Mouse (Mus musculus) kidney, adult 9 months (tissue): ENCODE results near the gene Endog.
"Not testable (repeated sequence)": the region's sequence is repeated elsewhere in the genome, so short reads cannot be mapped to it uniquely, and the experiment has no call there.

ENCODE experiments used
- DNase-seq: peaks from one replicate; pipeline ENCODE4 v3.0.0; 2022

Gene Endog

DNA sequence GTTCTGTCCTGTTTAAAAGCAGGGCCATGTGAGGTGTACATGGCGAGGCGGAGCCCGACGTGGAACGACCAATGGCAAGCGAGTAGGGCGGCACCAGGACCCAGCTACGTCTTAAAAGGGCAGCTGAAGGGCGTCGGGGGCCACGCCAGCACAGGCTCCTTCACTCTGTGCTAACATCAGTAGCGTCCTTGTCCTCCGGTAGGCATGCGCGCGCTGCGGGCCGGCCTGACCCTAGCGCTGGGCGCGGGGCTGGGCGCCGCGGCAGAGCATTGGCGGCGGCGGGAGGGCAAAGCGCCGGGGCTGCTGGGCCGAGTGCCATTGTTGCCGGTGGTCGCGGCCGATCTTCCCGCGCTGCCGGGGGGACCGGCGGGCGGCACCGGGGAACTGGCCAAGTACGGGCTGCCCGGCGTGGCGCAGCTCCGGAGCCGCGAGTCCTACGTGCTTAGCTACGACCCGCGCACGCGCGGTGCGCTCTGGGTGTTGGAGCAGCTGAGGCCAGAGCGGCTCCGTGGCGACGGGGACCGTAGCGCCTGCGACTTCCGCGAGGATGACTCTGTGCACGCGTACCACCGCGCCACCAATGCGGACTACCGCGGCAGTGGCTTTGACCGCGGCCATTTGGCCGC is at the start of gene Endog:
Gene Endog, plus strand, starts transcription at position 123 of the 626 bp plus-strand sequence.
- DNase-seq: peak; percentile 95

DNA sequence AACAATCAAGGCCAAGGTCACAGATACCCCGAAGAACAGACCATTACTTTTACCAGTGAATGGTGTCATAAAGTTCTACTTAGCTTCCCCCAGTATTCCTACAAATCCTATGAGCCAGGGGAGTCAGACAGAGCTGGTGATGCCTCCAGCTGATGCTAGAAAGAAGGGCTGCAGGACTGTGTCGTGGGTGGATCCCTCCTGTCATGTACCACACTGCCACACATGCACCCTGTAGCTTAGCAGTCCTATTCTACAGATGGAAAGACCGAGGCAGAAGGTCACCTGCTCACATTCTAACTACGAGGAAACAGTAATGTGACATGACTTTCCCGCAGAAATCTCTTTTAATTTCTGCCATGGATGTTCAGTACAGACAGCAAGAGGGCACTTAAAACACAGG is 48.5 kb upstream of the Endog start:
- DNase-seq: no peak

DNA sequence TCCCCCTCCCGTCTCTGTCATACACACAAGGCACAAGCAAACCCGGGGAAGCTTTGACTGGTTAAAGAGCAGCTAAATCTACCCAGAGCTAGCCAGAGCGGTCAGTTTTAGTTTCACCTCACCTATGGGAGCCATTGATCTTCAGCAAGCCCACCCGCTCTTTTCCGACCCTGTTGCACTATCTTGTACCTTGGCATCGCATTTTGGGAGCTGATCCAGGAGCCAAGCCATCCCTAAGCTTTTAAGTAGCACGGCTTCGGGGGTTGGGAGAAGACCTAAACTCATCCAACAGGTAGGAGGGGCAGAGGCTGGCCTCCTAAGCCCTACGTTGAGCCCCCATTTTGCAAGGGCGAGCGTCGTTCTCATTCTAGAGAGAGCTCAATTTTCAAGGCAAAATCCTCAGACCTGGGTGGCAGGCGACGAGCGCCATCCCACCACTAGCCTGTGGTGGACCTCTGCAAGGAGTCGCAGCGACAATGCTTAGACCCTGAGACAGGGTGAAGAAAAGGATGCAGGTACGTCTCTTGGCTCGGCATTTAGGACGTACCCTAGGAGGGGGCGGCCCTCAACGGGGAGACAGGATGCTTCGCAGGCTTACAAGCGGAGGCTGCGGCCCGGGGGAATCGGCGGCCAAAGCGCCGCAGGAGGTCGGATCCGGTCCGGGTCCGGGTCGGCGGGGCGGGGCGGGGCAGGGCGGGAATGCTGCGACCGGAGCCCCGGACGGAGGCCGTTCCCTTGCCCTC is 47.4 kb upstream of the Endog start:
- no peak for DNase-seq

DNA sequence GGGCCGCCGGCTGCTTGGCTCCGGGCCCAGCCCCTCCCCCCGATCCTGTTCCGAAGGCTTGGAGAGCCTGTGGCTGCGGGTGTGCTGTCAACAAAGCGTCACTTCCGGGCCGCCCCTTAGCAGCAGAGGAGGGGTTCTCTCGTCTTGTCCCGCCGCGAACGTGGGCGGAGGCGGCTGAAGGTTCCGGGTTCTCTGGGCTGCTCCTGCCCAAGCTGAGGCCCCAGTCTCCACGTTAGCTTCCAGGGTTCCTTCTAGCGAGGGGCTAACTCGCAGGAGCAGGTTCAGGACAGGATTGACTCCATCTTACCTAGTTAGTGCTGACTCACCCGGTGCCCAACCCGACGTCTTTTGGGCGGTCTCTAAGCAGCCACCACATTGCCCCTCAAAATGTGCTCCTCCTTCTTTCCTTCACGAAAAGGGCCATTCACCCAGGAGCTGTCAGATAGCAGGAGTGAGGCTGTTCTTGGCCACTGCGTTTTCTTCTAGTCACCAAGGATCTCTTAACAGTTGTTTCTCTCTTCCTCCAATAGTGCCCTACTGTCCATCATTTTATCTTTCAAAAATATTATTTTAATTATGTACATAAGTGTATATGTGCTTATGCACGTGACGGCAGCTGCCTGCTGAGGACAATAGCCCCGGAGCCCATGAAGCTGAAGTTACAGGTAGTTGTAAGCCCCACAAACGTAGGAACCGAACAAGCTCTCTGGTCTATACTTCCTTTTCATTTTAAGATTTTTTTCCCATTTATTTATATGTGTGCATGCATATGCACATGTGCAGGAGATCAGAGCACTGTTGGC is 46.6 kb upstream of the Endog start, which contains the start of gene Zer1:
Gene Zer1, minus strand, starts transcription at position 114 of the 803 bp plus-strand sequence.
- DNase-seq: peak; percentile 97

DNA sequence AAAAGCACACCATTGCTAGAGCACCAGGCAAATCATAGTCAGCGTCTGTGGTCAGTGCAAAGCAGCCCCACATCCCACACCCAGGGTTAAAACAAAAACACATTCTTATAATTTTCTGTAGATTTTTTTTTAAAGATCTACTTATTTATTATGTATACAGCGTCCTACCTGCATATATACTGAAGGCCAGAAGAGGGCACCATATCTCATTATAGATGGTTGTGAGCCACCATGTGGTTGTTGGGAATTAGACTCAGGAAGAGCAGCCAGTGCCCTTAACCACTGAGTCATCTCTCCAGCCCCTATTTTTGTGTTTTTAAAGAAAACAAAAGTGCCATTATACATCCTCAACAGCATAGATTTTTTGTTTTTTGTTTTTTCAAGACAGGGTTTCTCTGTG is 42.5 kb upstream of the Endog start:
- DNase-seq: peak; percentile 78

DNA sequence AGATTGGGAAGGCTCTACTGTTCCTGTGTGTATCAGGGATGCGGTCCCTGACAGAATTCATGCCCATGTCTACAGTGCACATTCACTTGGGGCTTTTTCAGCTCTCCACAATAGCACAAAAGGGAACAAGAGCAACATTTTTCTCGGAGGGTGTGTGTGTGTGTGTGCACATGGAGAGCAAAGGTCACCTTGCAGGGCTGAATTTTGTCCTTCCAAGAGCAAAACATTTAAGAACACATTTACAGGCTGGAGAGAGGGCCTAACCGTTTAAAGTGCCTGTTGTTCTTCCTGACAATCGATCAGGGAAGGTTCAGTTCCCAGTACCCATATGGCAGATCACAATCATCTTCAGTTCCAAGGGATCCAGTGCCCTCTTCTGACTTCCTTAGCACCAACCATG is 41.1 kb upstream of the Endog start:
- peak; percentile 81 for DNase-seq

DNA sequence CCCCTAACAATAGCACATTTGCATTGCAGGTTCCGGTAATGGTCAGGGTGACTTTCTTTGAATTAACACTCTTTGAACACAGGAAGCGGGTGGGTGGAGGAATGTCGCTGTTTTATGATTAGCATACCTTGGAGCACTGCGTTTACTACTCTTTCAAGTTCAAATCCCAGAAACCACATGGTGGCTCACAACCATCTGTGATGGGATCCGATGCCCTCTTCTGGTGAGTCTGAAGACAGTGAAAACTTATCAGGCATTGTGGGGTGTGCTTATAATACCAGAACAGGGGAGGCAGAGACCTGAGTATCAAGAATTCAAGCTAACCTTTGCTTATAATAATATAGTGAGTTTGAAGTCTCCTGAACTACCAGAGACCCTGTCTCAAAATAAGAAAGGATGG is 40.1 kb upstream of the Endog start:
- not testable (repeated sequence) for DNase-seq

DNA sequence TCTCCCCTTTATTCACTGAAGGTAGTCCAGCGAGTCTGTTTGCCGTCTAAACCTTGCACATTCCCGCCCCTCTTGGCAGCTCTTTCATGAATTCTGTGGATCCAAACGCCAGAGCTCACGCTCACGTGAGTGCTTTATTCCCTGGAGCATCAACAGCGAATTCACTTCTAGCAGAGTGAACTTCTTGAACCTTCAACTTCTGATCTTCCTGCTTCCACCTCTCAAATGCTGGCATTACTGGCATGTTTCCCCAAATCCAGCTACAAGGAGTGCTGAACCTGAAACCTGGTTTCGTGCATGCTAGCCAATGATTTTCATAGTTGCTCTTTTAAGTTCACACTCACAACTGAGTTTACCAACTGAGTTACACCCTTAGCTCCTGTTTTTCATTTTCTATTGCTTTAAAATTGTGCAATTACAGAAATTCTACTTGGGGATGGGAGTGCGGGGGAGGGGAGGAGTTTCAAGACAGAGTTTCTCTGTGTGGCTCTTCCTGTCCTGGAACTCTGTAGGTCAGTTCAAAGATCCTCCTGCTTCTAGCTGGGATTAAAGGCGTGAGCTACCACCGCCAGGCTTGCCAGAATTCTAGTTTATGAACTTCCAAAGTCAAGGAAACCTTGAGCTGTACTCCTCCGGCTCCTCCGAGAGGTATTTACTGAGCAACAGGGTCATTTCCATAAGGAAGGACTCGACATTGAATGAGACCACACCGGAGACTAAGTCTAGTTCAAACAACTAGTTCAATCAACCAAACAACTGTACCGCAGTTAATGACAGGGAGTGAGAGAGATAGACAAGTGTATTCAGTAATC is 38.3 kb upstream of the Endog start:
- peak; percentile 96 for DNase-seq

DNA sequence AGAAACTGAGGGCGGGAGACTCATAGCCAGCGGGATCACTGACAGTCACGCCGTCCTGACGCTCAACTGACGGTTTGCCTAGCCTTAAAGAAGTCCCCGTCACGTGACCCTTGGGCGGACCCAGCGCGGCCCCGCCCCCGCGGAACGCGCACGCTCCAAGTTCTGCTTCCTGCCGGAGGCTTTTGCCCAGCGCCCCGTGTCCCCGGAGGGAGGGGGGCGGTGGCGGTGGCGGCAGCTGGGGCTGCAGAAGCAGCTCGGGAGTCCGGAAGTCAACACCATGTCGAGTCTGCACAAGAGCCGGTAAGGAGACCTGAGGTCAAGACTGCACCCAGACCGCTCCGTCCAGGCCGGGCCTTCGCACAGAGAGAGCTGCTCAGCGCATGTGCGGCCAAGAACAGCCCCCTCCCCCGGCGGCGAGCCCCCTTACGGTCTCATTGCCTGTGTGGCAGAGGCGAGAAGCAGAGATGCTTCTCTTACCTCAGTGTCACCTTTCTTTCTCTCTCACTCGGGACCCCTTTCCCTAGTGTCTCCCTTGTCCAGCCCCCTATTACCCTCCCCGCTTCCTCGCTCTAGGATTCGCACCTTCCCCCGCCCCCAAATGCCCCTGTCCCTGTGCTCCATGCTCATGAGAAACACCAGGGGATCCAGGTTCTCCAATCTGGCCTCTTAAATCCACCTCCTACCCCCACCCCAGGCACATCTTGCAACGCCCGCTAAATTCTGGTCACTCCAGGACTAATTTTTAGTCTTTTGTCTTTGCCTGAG is 37.5 kb upstream of the Endog start, which contains the start of gene Tbc1d13:
Gene Tbc1d13, plus strand, starts transcription at position 134 of the 765 bp plus-strand sequence.
- peak; percentile 99 for DNase-seq

DNA sequence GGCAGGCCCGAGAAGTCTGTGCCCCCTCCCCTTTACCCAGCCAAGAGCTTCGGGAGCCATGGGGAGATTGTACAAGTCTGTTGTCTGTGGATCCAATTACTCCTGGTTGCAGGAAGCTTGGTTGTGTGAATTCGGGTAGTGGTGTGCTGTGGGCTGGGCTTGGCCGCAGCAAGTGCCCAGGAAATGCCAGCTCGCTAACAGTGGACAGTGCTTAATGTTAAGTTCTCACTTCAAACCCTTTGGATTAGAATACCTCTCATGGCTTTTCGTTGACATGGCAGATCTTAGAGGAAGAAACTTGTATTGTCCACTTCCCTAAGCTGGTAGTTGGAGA is 36.9 kb upstream of the Endog start:
- DNase-seq: peak; percentile 51

DNA sequence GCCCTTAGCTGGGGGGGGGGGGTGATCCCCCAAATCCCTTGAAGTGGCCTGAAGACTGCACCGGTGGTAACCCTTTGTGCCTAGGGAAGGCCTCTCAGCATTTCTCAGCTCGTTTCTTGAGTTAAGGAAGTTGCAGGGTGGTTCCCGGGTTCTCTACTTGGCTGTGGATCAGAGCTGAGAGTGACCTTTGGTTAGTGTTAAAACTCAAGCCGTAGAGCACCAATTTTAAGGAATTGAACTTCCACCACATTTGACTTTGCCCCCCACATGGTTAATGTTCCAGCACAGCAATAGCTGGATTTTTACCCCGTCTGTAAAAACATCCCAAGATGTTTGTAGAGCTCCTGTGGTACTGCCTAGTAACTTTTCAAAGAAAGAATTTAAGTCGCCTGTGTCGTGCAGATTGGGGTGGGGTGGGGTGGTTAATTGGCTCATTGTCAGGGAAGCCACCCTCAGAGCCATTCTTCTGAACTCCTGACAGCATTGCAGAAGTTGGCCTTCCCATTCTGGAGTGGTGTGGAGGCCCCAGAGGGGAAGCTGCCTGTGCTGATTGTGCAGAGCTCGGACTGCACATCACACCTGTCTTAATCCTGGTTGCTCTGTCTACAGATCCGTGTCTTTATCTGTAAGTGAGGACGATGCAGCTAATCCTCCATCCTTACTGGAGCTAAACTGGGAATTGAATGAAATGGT is 36.2 kb upstream of the Endog start:
- DNase-seq: peak; percentile 93

DNA sequence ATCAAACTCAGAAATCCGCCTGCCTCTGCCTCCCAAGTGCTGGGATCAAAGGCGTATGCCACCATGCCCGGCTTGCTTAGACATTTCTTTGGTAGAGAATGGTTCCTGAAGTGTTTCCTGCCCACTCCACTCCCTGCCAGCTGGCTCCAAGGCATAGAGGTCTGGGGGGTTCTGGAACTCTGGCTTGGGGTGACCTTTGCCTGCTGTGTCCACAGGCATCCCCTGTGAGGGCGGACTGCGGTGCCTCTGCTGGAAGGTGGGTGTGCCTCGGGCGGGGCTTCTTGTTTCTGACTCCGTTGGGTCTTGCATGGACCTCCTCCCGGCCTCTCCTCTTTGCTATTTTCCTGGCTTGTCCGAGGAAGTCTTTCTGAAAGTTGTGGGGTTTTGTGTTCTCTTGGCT is 34.8 kb upstream of the Endog start:
- DNase-seq: peak; percentile 78

DNA sequence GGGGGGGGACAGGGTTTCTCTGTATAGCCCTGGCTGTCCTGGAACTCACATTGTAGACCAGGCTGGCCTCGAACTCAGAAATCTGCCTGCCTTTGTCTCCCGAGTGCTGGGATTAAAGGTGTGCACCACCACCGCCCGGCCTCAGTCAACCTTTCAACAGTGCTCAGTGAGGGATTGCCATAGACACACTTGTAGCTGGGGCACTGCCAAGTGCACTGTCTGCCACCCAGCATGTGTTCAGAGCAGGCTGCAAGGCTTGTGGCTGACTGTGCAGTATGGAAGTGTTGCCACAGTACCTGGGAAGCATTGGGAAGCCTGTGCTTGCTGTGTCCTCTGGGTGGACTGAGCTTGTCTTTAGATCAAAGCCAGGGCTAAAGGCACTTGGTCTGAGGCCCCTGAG is 31.3 kb upstream of the Endog start:
- DNase-seq: not testable (repeated sequence)

DNA sequence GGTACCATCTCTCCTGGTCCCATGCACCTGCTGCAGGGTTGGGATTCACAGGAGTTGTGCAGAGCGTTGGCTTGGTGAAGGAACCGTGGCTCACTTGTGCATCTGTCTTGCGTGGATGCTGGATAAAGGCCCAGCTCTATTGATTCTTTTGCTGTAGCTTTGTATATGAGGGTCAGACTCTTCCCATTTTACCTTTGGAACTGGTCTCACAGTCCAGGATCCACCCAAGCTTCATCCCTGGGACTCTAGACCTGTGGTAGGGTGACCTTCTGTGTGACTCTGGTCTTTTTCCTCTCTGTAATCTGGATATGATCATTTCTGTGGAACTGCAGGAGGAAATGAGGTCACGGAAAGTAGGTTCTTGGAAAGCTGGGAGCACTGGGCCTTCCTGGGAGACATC is 26.9 kb upstream of the Endog start:
- DNase-seq: no peak

DNA sequence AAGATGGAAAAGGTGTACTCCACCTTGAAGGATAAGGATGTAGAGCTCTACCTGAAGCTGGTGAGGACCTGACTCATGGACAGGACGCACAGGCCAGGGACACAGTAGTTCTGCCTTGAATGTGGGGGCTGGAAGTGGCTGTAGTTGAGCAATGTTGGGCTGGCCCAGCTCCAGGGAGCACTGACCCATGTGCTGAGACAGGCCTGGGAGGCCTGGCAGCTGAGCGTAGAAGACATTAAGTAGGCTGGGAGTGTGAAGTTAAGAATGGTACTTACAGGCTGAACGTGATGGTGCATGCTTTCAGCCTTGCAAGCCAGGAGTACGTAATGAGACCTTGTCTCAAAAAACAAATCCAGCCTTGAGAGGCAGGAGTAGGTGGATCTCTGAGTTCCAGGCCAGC is 23.8 kb upstream of the Endog start:
- peak; percentile 91 for DNase-seq

DNA sequence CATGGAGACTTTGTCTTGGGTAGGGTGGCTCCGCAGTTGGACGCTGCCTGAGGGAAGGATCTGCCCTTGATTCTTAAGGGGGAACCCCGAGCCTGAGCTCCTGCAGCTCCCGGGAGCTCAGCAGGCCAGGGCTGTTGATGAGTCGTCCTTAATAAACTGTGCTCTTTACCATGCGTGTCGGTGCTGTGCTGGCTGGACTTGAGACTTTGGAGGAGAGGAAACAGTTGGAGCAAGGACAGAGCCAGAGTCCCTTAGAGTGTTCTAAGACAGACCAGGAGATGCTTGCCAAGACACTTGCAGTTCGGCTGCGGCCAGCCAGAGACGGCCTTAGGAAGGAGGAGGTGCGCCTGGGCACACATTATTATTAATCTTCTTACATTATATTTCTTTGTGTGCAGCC is 19.5 kb upstream of the Endog start:
- DNase-seq: peak; percentile 80

DNA sequence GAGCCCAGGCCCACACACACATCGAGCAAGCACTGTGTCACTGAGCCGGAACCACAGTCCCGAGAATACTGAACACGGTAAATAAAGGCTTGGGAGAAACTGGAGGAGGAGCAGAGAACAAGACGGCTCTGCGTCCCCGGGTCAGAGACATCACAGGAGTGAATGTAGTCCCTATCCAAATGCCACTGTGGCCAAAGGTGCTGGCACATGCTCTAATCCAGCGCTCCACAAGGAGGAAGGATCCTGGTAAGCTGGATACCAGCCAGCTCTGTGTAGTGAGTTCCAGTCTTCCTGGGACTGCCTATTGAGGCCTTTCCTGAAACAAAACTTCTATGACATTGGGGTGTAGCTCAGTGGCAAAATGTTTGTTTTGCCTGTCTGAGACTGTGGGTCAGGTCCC is 18.7 kb upstream of the Endog start:
- peak; percentile 48 for DNase-seq

DNA sequence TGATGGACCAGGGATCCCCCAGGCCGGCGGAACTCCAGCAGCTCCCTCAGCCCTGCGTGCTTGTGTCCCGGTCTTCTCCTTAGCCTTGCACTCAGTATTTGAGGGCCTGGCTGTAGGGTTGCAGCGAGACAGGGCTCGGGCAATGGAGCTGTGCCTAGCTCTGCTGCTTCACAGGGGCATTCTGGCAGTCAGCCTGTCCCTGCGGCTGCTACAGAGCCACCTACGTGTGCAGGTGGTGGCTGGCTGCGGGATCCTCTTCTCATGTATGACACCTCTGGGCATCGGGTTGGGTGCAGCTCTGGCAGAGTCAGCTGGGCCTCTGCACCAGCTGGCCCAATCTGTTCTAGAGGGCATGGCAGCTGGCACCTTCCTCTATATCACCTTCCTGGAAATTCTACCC is 11.4 kb upstream of the Endog start:
- DNase-seq: not testable (repeated sequence)

DNA sequence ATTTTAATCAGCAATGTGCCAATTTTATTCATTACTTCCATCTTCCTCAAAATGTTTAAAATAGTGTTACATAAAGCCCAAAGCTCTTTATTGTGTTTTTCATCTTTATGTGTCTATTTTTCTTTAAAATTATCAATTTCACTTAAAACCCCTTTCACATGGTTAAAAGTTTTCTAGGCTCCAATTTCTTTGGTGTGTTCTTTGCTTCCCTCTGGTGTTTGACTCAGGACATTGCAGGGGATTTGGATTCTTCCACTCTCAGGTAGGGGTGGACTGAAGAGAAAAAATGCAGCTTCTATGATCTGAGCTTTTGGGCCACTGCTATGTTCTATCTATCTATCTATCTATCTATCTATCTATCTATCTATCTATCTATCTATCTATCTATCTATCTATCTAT is 9.5 kb upstream of the Endog start:
- peak; percentile 61 for DNase-seq

DNA sequence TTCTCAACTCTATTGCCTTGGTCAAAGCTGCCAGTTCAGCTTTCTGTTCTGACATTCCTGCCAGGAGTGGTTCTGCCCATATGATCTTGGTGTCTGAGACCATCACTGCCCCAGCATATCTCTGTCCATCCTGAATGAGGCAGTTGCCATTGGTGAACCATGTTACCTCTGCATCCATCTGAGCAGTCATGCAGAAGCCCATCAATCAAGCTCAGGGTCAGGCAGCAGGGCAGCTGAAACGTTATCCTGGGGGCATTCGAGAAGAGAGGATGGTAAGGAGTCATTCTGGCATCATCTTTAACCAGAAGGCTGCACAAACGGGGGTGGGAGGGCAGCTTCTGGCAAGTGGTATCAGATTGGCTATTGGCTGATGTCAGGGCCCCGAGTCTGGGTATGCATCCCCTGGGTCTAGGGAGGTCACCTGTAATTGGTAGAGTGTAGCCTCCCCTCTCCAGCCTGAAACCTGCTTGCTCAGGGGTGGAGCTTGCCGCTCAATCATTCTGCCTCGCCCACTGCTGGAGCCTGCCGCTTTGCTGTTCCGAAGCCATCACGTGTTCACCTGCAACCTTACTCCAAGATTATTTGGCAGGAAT is 6.9 kb upstream of the Endog start:
- no peak for DNase-seq

DNA sequence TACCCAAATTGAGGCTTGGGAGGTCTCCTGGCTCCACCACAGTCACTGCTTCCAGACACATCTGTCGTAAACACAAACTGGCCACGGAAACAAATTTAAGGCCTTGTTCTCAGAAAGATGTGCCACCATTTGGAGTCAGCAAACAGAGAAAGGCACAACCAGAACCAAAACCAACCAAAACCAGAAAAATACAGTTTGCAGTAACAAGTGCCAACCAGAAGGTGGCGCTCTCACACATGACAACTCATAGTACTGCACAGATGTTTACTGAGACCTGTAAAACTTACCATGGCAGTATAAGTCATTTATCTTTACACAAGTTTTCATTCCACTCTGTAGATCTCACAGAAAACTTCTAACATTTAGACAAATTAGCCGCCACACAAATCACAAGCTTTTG is 4.6 kb upstream of the Endog start:
- DNase-seq: no peak
